Mouse (Mus musculus) heart, embryonic 14.5 days (tissue): ENCODE measurements around the gene Gpr45. TPM values are rescaled to one million over a fixed set of nuclear protein-coding genes. Genes with fewer than 3 reads are reported as not detected.
A peak's percentile ranks its signal among the peaks of the same experiment; 100 is the strongest.

Experiments
- ATAC-seq: fragments of 200-750 bp; cut with Nextera tagmentation; 2 replicates; pipeline ENCODE4 v1.8.0; 2017; ENCODE audit warnings: low read depth, moderate TSS enrichment; ENCODE audit not compliant: insufficient number of reproducible peaks, insufficient read depth, low FRiP score
- H3K27ac ChIP-seq, 2 experiments: fragments of 200-500 bp in 1 of 2; fragments of 300-500 bp in 1 of 2; sonication (generic) in 1 of 2; replicated peaks in 1 of 2; 2 replicates each; pipeline ENCODE4 v1.5.1; 2012 to 2014; ENCODE audit warnings: low read depth in 2 of 2, low read length in 2 of 2, control low read depth in 1 of 2, mild to moderate bottlenecking in 1 of 2, mixed read lengths in 1 of 2; ENCODE audit not compliant: control insufficient read depth in 1 of 2, insufficient read depth in 1 of 2
- H3K27me3 ChIP-seq: fragments of 300-500 bp; sonication (generic); 2 replicates; pipeline ENCODE4 v1.6.1; 2014; ENCODE audit warnings: mild to moderate bottlenecking, low read length, control low read depth; ENCODE audit not compliant: control insufficient read depth, insufficient read depth
- H3K36me3 ChIP-seq: fragments of 300-500 bp; sonication (generic); 2 replicates; pipeline ENCODE4 v1.6.1; 2014; ENCODE audit warnings: mild to moderate bottlenecking, control low read depth, low read length, mixed read lengths; ENCODE audit not compliant: control insufficient read depth, insufficient read depth
- H3K4me1 ChIP-seq, 2 experiments: fragments of 200-500 bp in 1 of 2; fragments of 300-500 bp in 1 of 2; sonication (generic) in 1 of 2; 2 replicates each; pipeline ENCODE4 v1.6.1; 2012 to 2014; ENCODE audit warnings: low read length in 2 of 2, control low read depth in 1 of 2, mixed read lengths in 1 of 2; ENCODE audit not compliant: control insufficient read depth in 2 of 2, insufficient read depth in 2 of 2
- H3K4me2 ChIP-seq: fragments of 300-500 bp; sonication (generic); 2 replicates; pipeline ENCODE4 v1.6.1; 2014; ENCODE audit warnings: mild to moderate bottlenecking, low read length
- H3K4me3 ChIP-seq, 2 experiments: fragments of 200-500 bp in 1 of 2; fragments of 300-500 bp in 1 of 2; sonication (generic) in 1 of 2; 2 replicates each; pipeline ENCODE4 v1.5.1; 2012 to 2014; ENCODE audit warnings: low read length in 2 of 2, mild to moderate bottlenecking in 2 of 2, control low read depth in 1 of 2, low read depth in 1 of 2, moderate library complexity in 1 of 2; ENCODE audit not compliant: control insufficient read depth in 1 of 2, insufficient read depth in 1 of 2
- H3K9ac ChIP-seq: fragments of 300-500 bp; sonication (generic); 2 replicates; pipeline ENCODE4 v1.6.1; 2014; ENCODE audit warnings: mild to moderate bottlenecking, low read length
- H3K9me3 ChIP-seq: fragments of 300-500 bp; sonication (generic); 2 replicates; pipeline ENCODE4 v1.6.1; 2016; ENCODE audit warnings: low read length, control low read depth; ENCODE audit not compliant: control insufficient read depth
- WGBS: fragments of 180-500 bp; shearing (Covaris S2); extraction: QIAGEN DNeasy Blood & Tissue Kit; methylation state at CpG from one replicate; pipeline ENCODE4 v1.1.7; 2014; 5-methylcytosine and 5-hydroxymethylcytosine counted together
- polyA plus RNA-seq: library from polyadenylated mRNA; unstranded; fragments of >200 nt; fragmentation: Nextera tagmentation; extraction: Ambion mirVana; gene quantifications from 2 replicates; pipeline ENCODE4 v1.2.1, GENCODE M21; 2014

Gpr45 gene
- polyA plus RNA-seq, 1 experiment from 2014 or later = 2.1 TPM

GRCm38 (mm10) chr1:42923924-42924323 is 28.7 kb upstream of the Gpr45 start:
- H3K27me3 ChIP-seq = no peaks in the 10 kb centered on the region
- WGBS = 72% methylated on average over 5 of the region's 5 CpGs
- ATAC-seq = no peak

GRCm38 (mm10) chr1:42933613-42934012 is 19.1 kb upstream of the Gpr45 start:
- no peaks in the 10 kb centered on the region for H3K4me1 ChIP-seq
- no peaks in the 10 kb centered on the region for H3K36me3 ChIP-seq
- H3K4me2 ChIP-seq = no peak overlapping the region
- no peaks in the 10 kb centered on the region for H3K9me3 ChIP-seq
- 64% methylated on average over 1 of the region's 1 CpGs for WGBS
- H3K4me3 ChIP-seq = no peak overlapping the region
- H3K9ac ChIP-seq = no peak overlapping the region
- no peaks in the 10 kb centered on the region for H3K27me3 ChIP-seq
- ATAC-seq = no peak
- H3K27ac ChIP-seq = no peak overlapping the region

More at GRCm38 (mm10) chr1:42923924-42924323, 28.7 kb upstream of the Gpr45 start:
- Histone ChIP-seq H3K36me3 (no peaks in the 10 kb centered on the region), H3K4me1 (no peaks in the 10 kb centered on the region), H3K4me2 (no peak overlapping the region), H3K27ac (no peak overlapping the region), H3K9ac (no peak overlapping the region), H3K4me3 (no peak overlapping the region), H3K9me3 (no peaks in the 10 kb centered on the region)

GRCm38 (mm10) chr1:42948486-42948885 is 4.2 kb upstream of the Gpr45 start:
- no peak overlapping the region for H3K4me3 ChIP-seq
- H3K4me1 ChIP-seq = peaks cover 1 to 2% of the 10 kb centered on the region in 2 experiments; a peak in 2 of 4 replicates
- no peak overlapping the region for H3K4me2 ChIP-seq
- no peak overlapping the region for H3K27ac ChIP-seq
- no peaks in the 10 kb centered on the region for H3K27me3 ChIP-seq
- WGBS = 70% methylated on average over 4 of the region's 4 CpGs
- no peak overlapping the region for H3K9ac ChIP-seq
- no peaks in the 10 kb centered on the region for H3K9me3 ChIP-seq
- no peak for ATAC-seq
- no peaks in the 10 kb centered on the region for H3K36me3 ChIP-seq

- H3K27ac ChIP-seq = no peak overlapping the region
Observed at GRCm38 (mm10) chr1:42953482-42953822, 780 bp downstream of the Gpr45 start.

GRCm38 (mm10) chr1:42956828-42957227 is 4.2 kb downstream of the Gpr45 start:
- Histone ChIP-seq H3K27me3 (0 out of 2 replicates have a peak, but pooled peaks cover 4% of the 10 kb centered on the region), H3K4me1 (peaks cover 3 to 5% of the 10 kb centered on the region in 2 experiments; a peak in 2 of 4 replicates), H3K9me3 (no peaks in the 10 kb centered on the region), H3K36me3 (no peaks in the 10 kb centered on the region), H3K27ac (no peak overlapping the region), H3K9ac (no peak overlapping the region), H3K4me2 (no peak overlapping the region), H3K4me3 (no peak overlapping the region)
- ATAC-seq = no peak
- WGBS = 87% methylated on average over 1 of the region's 1 CpGs

More at GRCm38 (mm10) chr1:42953482-42953822, 780 bp downstream of the Gpr45 start:
- Histone ChIP-seq H3K9ac (peak overlapping the region; percentile 73), H3K36me3 (no peaks in the 10 kb centered on the region), H3K4me1 (peaks cover 3 to 5% of the 10 kb centered on the region in 2 experiments; a peak in 2 of 4 replicates), H3K9me3 (no peaks in the 10 kb centered on the region), H3K27me3 (0 out of 2 replicates have a peak, but pooled peaks cover 4% of the 10 kb centered on the region), H3K4me2 (peak overlapping the region; percentile 99), H3K4me3 (peak overlapping the region; percentile 44 to 76)
- no peak for ATAC-seq
- 2% methylated on average over 16 of the region's 16 CpGs for WGBS

GRCm38 (mm10) chr1:42983082-42983771 is 30.6 kb downstream of the Gpr45 start:
- 66% methylated on average over 8 of the region's 8 CpGs for WGBS
- ATAC-seq = no peak
- Histone ChIP-seq H3K27me3 (no peaks in the 10 kb centered on the region), H3K4me2 (no peak overlapping the region), H3K4me3 (no peak overlapping the region), H3K36me3 (no peaks in the 10 kb centered on the region), H3K4me1 (no peaks in the 10 kb centered on the region), H3K9ac (no peak overlapping the region), H3K9me3 (peaks cover 6% of the 10 kb centered on the region; the same call in 1 of the 2 replicates), H3K27ac (no peak overlapping the region)

- Histone ChIP-seq H3K36me3 (no peaks in the 10 kb centered on the region), H3K27ac (no peak overlapping the region), H3K4me3 (no peak overlapping the region), H3K4me1 (no peaks in the 10 kb centered on the region), H3K27me3 (no peaks in the 10 kb centered on the region), H3K9ac (no peak overlapping the region), H3K4me2 (no peak overlapping the region), H3K9me3 (peaks cover 6% of the 10 kb centered on the region; the same call in 1 of the 2 replicates)
- 81% methylated on average over 3 of the region's 3 CpGs for WGBS
- ATAC-seq = no peak
Observed at GRCm38 (mm10) chr1:42984119-42984518, 31.4 kb downstream of the Gpr45 start.

GRCm38 (mm10) chr1:42988996-42989395 is 36.3 kb downstream of the Gpr45 start:
- no peaks in the 10 kb centered on the region for H3K27me3 ChIP-seq
- no peak for ATAC-seq
- H3K9ac ChIP-seq = no peak overlapping the region
- no peaks in the 10 kb centered on the region for H3K36me3 ChIP-seq
- peaks cover 9% of the 10 kb centered on the region; the same call in 1 of the 2 replicates for H3K9me3 ChIP-seq
- WGBS = 81% methylated on average over 2 of the region's 2 CpGs
- no peak overlapping the region for H3K27ac ChIP-seq
- H3K4me3 ChIP-seq = no peak overlapping the region
- no peak overlapping the region for H3K4me2 ChIP-seq
- H3K4me1 ChIP-seq = no peaks in the 10 kb centered on the region
